ENCODE assay signal across 11 mouse cellular contexts in the genomic region with DNA sequence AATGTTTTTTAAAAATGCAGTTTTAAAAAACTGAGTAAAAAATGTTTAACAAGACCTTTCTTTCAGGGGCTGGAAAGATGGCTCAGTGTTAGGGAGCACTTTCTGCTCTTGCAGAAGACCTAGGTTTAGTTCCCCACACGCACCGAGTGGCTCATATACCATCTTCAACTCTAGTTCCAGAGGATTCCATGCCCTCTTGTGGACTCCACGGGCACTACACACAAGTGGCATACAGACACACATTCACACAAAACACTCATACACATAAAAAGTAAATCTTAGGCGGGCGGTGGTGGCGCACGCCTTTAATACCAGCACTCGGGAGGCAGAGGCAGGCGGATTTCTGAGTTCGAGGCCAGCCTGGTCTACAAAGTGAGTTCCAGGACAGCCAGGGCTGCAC. TPM values are rescaled to one million over a fixed set of nuclear protein-coding genes. Genes with fewer than 3 reads are reported as not detected.
A peak's percentile ranks its signal among the peaks of the same experiment; 100 is the strongest.
DNase-seq lines count a peak whose midpoint lies in the region; ATAC-seq and TF ChIP-seq lines count a peak whose summit lies in the region.
"Had no signal": no experiment of that assay in that cellular context is flagged by ENCODE, and none has a peak within 500 bp of the region (broad histone marks: within the 10 kb centered on the region; RNA-seq: fewer than 3 reads in every experiment).

No protein-coding gene starts in this region.

- H3K27ac ChIP-seq in heart, adult 2 months: no peak overlapping the region
- no peak overlapping the region for H3K27ac ChIP-seq in heart, embryonic 11.5 days (ENCODE audit: low read depth, low read length)
- no peak overlapping the region for H3K27ac ChIP-seq in MEL (ENCODE audit: control insufficient read depth, low read depth, low read length)
- H3K27ac ChIP-seq: embryonic facial prominence, embryonic 12.5 days; limb, embryonic 13.5 days; midbrain, embryonic 10.5 days had no signal

- no peak overlapping the region for H3K9ac ChIP-seq in heart, adult 2 months (ENCODE audit: low read depth, low read length)
- H3K9ac ChIP-seq in heart, embryonic 11.5 days (ENCODE audit: low read depth, low read length): no peak overlapping the region
- H3K9ac ChIP-seq in MEL (ENCODE audit: control insufficient read depth, low read depth, low read length, poor library complexity, severe bottlenecking): no peak overlapping the region
- H3K9ac ChIP-seq: embryonic facial prominence, embryonic 12.5 days; limb, embryonic 13.5 days had no signal

- WGBS in heart, adult 2 months: 96% methylated on average over 10 of the region's 10 CpGs
- 94% methylated on average over 10 of the region's 10 CpGs for WGBS in heart, embryonic 11.5 days (ENCODE audit: insufficient replicate concordance)

- no peak for ATAC-seq in heart, embryonic 11.5 days (replicated peaks; ENCODE audit: insufficient number of reproducible peaks, low FRiP score, low TSS enrichment)
- no peak for ATAC-seq in erythroblast, adult 5-6 weeks (replicated peaks; ENCODE audit: low FRiP score, poor library complexity, severe bottlenecking)

- intact Hi-C loops in heart, adult 2 months (cut with DNase I): loop anchor here (10.0 kb wide), 1 partner anchor 1141 kb away; no protein-coding TSS in a partner anchor

- no peaks in the 10 kb centered on the region for H3K27me3 ChIP-seq in heart, adult 2 months (ENCODE audit: control insufficient read depth, insufficient read depth, low read length)
- no peaks in the 10 kb centered on the region for H3K27me3 ChIP-seq in heart, embryonic 11.5 days (ENCODE audit: control insufficient read depth, insufficient read depth, low read length)
- H3K27me3 ChIP-seq in MEL (ENCODE audit: control insufficient read depth in 1 of 2, insufficient read depth in 2 of 2, low read length in 2 of 2): no peaks in the 10 kb centered on the region
- H3K27me3 ChIP-seq: embryonic facial prominence, embryonic 12.5 days; limb, embryonic 13.5 days had no signal

- peak; percentile 42 for TF ChIP-seq CTCF in heart, adult 2 months (IDR thresholded peaks at IDR 0.05)
- TF ChIP-seq CTCF in MEL (IDR thresholded peaks at IDR 0.05 in 2 of 3, conservative IDR thresholded peaks at IDR 0.05 in 1 of 3; ENCODE audit: control insufficient read depth in 1 of 3, insufficient read depth in 1 of 3, low read depth in 2 of 3, low read length in 3 of 3, poor library complexity in 1 of 3, severe bottlenecking in 1 of 3): peak; percentile 31 to 46 (median 44); a peak in 5 of 6 replicates

- TF ChIP-seq RAD21 in MEL (IDR thresholded peaks at IDR 0.05; ENCODE audit: low read depth, low read length): no peak

- TF ChIP-seq EP300 in heart, adult 2 months (IDR thresholded peaks at IDR 0.05; ENCODE audit: insufficient read depth, low read depth, low read length): no peak
- no peak for TF ChIP-seq EP300 in MEL (IDR thresholded peaks at IDR 0.05; ENCODE audit: low read depth in 1 of 2, low read length in 2 of 2)

- H3K4me2 ChIP-seq in heart, embryonic 11.5 days: no peak overlapping the region
- H3K4me2 ChIP-seq: embryonic facial prominence, embryonic 12.5 days; limb, embryonic 13.5 days had no signal

- H3K79me2 ChIP-seq in heart, adult 2 months (replicated peaks; ENCODE audit: control insufficient read depth, insufficient read depth, low read length): peaks cover 1% of the 10 kb centered on the region
- H3K79me2 ChIP-seq in MEL (ENCODE audit: control insufficient read depth, insufficient read depth, low read length, poor library complexity): no peaks in the 10 kb centered on the region

- no peak for DNase-seq in heart, adult 2 months
- peak; percentile 11 for DNase-seq in lung, postnatal 36 days
- DNase-seq in lung, postnatal 25 days (ENCODE audit: low spot score): no peak
- DNase-seq in MEL (ENCODE audit: low read depth, low spot score): peak; percentile 52
- DNase-seq in retina, embryonic 14.5 days (ENCODE audit: low spot score): peak; percentile 10
- no peak for DNase-seq in layer of hippocampus, adult 9-11 months

- no peak for TF ChIP-seq POLR2A in heart, adult 2 months (IDR thresholded peaks at IDR 0.05; ENCODE audit: insufficient read depth, low read depth, low read length)
- no peak for TF ChIP-seq POLR2A in MEL (IDR thresholded peaks at IDR 0.05; ENCODE audit: control insufficient read depth in 1 of 2, insufficient read depth in 1 of 2, low read depth in 1 of 2, low read length in 2 of 2, poor library complexity in 1 of 2)

- H3K4me1 ChIP-seq in heart, adult 2 months (ENCODE audit: control insufficient read depth, insufficient read depth, low read length): no peaks in the 10 kb centered on the region
- H3K4me1 ChIP-seq in heart, embryonic 11.5 days (ENCODE audit: control insufficient read depth, insufficient read depth, low read length): no peaks in the 10 kb centered on the region
- H3K4me1 ChIP-seq in MEL (ENCODE audit: control insufficient read depth in 1 of 2, insufficient read depth in 2 of 2, low read length in 2 of 2): no peaks in the 10 kb centered on the region
- H3K4me1 ChIP-seq: embryonic facial prominence, embryonic 12.5 days; midbrain, embryonic 10.5 days had no signal

- peaks cover 14% of the 10 kb centered on the region for H3K36me3 ChIP-seq in heart, adult 2 months (ENCODE audit: control insufficient read depth, insufficient read depth, low read length)
- peaks cover 25% of the 10 kb centered on the region for H3K36me3 ChIP-seq in heart, embryonic 11.5 days (ENCODE audit: control insufficient read depth, insufficient read depth, low read length)
- peaks cover 0 to 50% of the 10 kb centered on the region in 2 experiments; a peak in 2 of 4 replicates for H3K36me3 ChIP-seq in MEL (ENCODE audit: control insufficient read depth in 1 of 2, insufficient read depth in 2 of 2, low read length in 2 of 2)

- no peak overlapping the region for H3K4me3 ChIP-seq in heart, adult 2 months
- no peak overlapping the region for H3K4me3 ChIP-seq in heart, embryonic 11.5 days (ENCODE audit: low read depth, low read length)
- H3K4me3 ChIP-seq in MEL (ENCODE audit: control insufficient read depth in 1 of 2, insufficient read depth in 1 of 2, low read depth in 2 of 2, low read length in 2 of 2): no peak overlapping the region
- H3K4me3 ChIP-seq: embryonic facial prominence, embryonic 12.5 days; limb, embryonic 13.5 days; midbrain, embryonic 10.5 days had no signal

- no peaks in the 10 kb centered on the region for H3K9me3 ChIP-seq in heart, embryonic 11.5 days (replicated peaks; ENCODE audit: control insufficient read depth, low read length)
- H3K9me3 ChIP-seq in MEL (replicated peaks; ENCODE audit: insufficient read depth, low read length): no peaks in the 10 kb centered on the region
- H3K9me3 ChIP-seq: embryonic facial prominence, embryonic 12.5 days; limb, embryonic 13.5 days; midbrain, embryonic 10.5 days had no signal

TF ChIP-seq in MEL, 35 proteins besides CTCF, POLR2A, EP300 and RAD21:
- TF ChIP-seq SMC3 (IDR thresholded peaks at IDR 0.05; ENCODE audit: low read depth, low read length): 0 out of 2 replicates have a peak, but pooled peaks have one; percentile 9
- TF ChIP-seq MYC (IDR thresholded peaks at IDR 0.05; ENCODE audit: low read depth, low read length): no peak

RNA-seq across cellular contexts. Expression of a gene that starts 27.3 kb away (rescaled TPM):
- 10 to 100 TPM; 39.4 to 40.5 TPM for total RNA-seq in heart, adult 2 months (2021)
- 7.3 and 14.3 TPM in 2 replicates for polyA plus RNA-seq in heart, adult 2 months (2012; rRNA removed)
- polyA plus RNA-seq in heart, embryonic 11.5 days (2014; fragmentation: Nextera tagmentation; extraction: Ambion mirVana): 57.5 and 59.4 TPM in 2 replicates
- total RNA-seq in MEL (2012; rRNA removed): 63.4 and 69.9 TPM in 2 replicates
- 10 to 100 TPM in 1 of 2 experiments, not detected in 1; 89.0 TPM for polyA plus RNA-seq in MEL (2012; ENCODE audit: insufficient read depth in 1 of 2, insufficient read length in 2 of 2, low read depth in 1 of 2, low replicate concordance in 2 of 2, missing spikeins in 1 of 2)
- 24.5 and 31.5 TPM in 2 replicates for total RNA-seq in erythroblast, adult 5-6 weeks (2015; ENCODE audit: low replicate concordance)
- total RNA-seq in erythroblast, adult 5-6 weeks (2017; ENCODE audit: low replicate concordance): 61.2 and 66.1 TPM in 2 replicates

Comparison
In these comparisons a context has a peak if more than half of its experiments do, and no peak if none do; other contexts are left out.
1. DNase-seq: peak in lung, postnatal 36 days (single experiment), MEL (single experiment) and retina, embryonic 14.5 days (single experiment); none in heart, adult 2 months (0 of 2), lung, postnatal 25 days (single experiment) and layer of hippocampus, adult 9-11 months (single experiment).